Mouse (Mus musculus) heart, postnatal 4 days (tissue): ENCODE data around the gene Fhdc1. TPM values are rescaled to one million over a fixed set of nuclear protein-coding genes. Genes with fewer than 3 reads are reported as not detected.

Source experiments
- DNase-seq: peaks from one replicate; pipeline ENCODE4 v3.0.0; 2021
- total RNA-seq, 2 experiments: library from RNA; stranded (reverse); gene quantifications; 2 replicates each; pipeline ENCODE4 v1.2.3; 2021

Fhdc1 gene
- total RNA-seq, 2 experiments from 2014 or later = 1.0 to 1.3 TPM

DNA sequence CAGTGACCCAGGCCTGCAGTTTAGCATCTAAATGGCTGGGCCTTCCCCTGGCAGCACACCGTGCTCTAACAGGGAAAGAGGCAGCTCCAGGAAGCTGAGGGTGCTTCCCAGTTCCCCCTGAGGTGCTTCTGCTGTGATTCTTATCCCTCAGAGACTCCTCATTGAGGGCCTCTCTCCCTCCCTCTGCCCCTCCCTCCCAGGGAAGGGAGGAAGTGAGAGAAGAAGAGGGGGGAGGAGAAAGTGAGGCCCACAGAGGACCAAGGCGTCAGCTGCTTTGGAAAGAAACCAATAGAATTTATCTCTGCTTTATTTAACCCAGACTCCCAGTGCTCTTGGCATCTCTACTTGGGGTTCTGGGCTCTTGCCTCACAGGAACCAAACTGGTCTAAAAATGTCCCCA lies 50.1 kb downstream of the Fhdc1 start:
- no peak for DNase-seq

DNA sequence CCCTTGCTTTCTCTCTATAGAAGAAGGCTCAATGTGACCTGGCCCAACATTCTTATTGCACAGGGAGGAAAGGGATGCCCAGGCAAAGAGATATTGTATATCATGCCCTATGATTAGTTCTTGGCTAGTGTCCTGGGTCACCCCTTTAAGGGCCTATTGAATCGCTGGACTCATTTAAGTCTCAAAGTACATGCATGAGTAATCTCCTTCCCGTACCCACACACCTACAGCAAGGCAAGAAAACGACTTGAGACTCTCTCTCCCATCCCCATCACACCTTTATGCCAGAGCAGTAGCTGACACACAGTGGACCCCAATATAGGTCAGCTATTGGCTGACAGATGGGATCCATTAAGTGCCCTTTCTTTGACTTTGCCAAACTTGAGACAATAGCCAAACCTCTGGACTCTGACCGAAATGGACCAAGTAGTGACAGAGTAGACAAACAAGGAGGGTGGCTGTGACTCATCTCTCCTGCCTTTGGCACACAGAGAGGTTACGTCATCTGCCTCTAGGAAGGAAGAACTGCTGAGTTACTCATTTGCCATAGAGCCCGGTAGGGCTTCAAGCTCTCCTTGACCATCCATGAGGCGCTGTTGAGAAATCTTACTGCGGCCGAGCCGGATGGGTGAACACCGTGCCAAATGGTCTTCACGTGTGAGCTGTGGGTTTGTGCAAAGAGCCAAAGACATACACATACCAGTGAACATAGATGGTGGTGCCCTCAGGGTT lies 51.1 kb downstream of the Fhdc1 start:
- no peak for DNase-seq

- DNase-seq = no peak
These were observed 52.5 kb downstream of the Fhdc1 start for GRCm38 (mm10) chr3:84427779-84428178.

DNA sequence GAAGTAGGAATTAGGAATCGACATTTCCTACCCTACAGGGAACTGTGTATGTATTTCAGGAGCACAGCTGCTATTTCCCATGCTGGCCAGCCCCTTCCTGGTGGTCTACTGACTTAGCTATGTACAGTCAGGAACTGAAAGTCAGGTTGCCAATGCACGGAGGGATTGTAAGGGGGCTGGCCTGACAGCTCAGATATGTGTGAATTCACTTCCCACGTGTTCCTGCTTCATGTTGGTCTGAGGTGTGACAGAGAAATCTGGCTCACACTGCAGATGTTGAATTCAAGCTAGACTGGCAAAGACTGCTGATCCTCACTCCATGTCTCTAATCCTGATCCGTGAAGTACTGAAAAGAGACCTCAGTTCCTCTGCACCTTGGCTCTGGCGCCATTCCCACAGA lies 57.9 kb downstream of the Fhdc1 start:
- DNase-seq = no peak

- no peak for DNase-seq
These were observed 66.4 kb downstream of the Fhdc1 start for GRCm38 (mm10) chr3:84413868-84414267.

- DNase-seq = no peak
These were observed 67.3 kb downstream of the Fhdc1 start for GRCm38 (mm10) chr3:84412920-84413319.

- no peak for DNase-seq
These were observed 70.8 kb downstream of the Fhdc1 start for GRCm38 (mm10) chr3:84409474-84409862.

GRCm38 (mm10) chr3:84408756-84409473 lies 71.3 kb downstream of the Fhdc1 start:
- DNase-seq = no peak

DNA sequence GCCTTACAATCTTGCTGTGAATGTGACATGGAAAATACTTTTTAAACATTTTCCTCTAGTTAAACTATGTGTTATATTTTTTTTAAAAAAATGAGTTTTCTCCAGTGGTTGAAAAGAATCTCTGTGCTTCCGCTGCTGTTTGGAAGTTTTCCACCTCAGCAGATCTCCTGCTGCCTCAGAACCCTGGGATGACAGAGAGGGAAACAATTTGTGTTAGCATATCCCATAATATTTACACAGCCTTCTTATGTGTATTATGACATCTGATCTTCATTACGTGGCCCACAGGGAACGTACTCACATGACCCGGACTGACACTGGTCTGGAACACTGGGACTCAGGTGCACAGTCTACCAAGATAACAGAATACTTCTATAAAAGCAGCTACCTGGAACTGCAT lies 74.7 kb downstream of the Fhdc1 start:
- DNase-seq = no peak

- peak; percentile 51 for DNase-seq
These were observed 76.8 kb downstream of the Fhdc1 start for GRCm38 (mm10) chr3:84403389-84403788.

DNA sequence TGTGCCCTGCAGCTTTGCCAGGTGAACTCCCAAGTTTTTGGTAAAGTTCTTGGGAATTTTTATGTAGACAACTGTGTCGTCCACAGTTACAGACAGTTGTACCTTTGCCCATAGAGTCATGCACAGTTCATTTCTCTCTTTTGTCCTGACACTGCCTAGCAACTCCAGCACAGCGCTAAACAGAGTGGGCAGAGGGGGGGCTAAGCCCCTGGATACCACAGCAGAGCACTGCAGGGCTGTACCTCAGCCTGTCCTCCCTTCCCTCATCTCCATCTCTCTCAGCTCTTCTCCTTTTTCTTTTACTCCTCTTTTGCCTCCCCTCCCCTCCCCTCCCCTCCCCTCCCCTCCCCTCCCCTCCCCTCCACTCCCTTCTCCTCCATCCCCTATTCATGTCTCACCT lies 77.5 kb downstream of the Fhdc1 start:
- no peak for DNase-seq

GRCm38 (mm10) chr3:84397976-84398375 lies 82.3 kb downstream of the Fhdc1 start:
- DNase-seq = no peak

GRCm38 (mm10) chr3:84396240-84396639 lies 84.0 kb downstream of the Fhdc1 start:
- no peak for DNase-seq

GRCm38 (mm10) chr3:84395840-84396239 lies 84.4 kb downstream of the Fhdc1 start:
- no peak for DNase-seq

DNA sequence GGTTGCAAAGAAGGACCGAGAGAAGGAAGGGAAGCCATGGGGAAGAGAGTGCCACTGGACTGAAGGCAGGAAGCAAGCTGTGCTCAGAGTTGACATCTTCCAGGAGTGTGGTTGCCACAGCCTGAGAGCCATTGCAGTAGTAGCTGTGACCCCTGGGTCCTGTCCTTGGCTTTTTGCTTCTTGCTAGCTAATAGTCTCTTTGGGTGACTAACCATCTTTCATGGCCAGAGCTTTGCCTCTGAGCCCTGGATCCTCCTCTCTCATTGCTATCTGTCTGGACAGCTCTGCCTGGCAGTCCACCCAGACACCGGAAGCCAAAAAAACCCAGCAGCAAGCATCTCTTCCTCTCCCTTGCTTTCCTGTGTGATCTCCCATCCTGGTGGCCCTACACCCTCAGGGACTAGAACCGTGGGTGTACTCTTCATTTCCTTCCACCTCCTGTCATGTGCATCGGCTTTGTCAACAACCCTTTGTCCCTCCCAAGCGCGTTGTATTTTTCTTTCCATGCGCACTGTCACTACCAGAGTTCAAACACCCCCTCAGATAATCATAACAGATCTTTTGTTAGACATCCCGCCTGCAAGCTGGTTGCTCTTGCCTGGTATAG lies 85.3 kb downstream of the Fhdc1 start:
- DNase-seq = no peak

Other genes starting within 250 kb of the Fhdc1 start
- 10 to 100 TPM in 1 of 2 experiments, 1 to 10 TPM in 1; 8.9 to 10.1 TPM for gene Trim2, start 173.6 kb downstream of the Fhdc1 start, total RNA-seq
- gene Arfip1, start 102.2 kb upstream of the Fhdc1 start, total RNA-seq = 10 to 100 TPM; 36.0 to 41.6 TPM
- gene Tigd4, start 113.1 kb upstream of the Fhdc1 start, total RNA-seq = under 1 TPM; 0.33 to 0.34 TPM
- 1 to 10 TPM; 3.6 to 4.0 TPM for gene Tmem154, start 185.8 kb upstream of the Fhdc1 start, total RNA-seq